Mouse (Mus musculus): ENCODE results near the gene Cd3g.

GRCm38 (mm10) chr9:44977813-44978212, 2.4 kb downstream of the Cd3g start:
- TF ChIP-seq CTCF (conservative IDR thresholded peaks at IDR 0.05; ENCODE audit: low read length) (no peak), POU5F1 (IDR thresholded peaks at IDR 0.05; ENCODE audit: borderline replicate concordance, low read length) (no peak), NANOG (IDR thresholded peaks at IDR 0.05; ENCODE audit: borderline replicate concordance, low read length) (no peak)
